Mouse (Mus musculus) limb, embryonic 14.5 days (tissue): Measurements from ENCODE around the gene Arhgef3. TPM values are rescaled to one million over a fixed set of nuclear protein-coding genes. Genes with fewer than 3 reads are reported as not detected.

Experiments used
- ATAC-seq: fragments of 200-750 bp; cut with Nextera tagmentation; 2 replicates; pipeline ENCODE4 v1.8.0; 2017; ENCODE audit warnings: low read depth, moderate number of reproducible peaks, moderate TSS enrichment; ENCODE audit not compliant: low FRiP score
- DNase-seq: peaks from one replicate; pipeline ENCODE4 v3.0.0-alpha.2; 2015; ENCODE audit warnings: low spot score
- H3K27ac ChIP-seq: fragments of 300-500 bp; sonication (generic); replicated peaks from 2 replicates; pipeline ENCODE4 v1.5.1; 2014; ENCODE audit warnings: low read depth, mild to moderate bottlenecking, low read length, moderate library complexity, mixed read lengths
- H3K27me3 ChIP-seq: fragments of 300-500 bp; sonication (generic); 2 replicates; pipeline ENCODE4 v1.6.1; 2014; ENCODE audit warnings: low read length, mixed read lengths; ENCODE audit not compliant: control insufficient read depth, insufficient read depth
- H3K36me3 ChIP-seq: fragments of 300-500 bp; sonication (generic); 2 replicates; pipeline ENCODE4 v1.6.1; 2014; ENCODE audit warnings: mild to moderate bottlenecking, low read length, moderate library complexity, mixed read lengths; ENCODE audit not compliant: control insufficient read depth, insufficient read depth
- H3K4me1 ChIP-seq: fragments of 300-500 bp; sonication (generic); 2 replicates; pipeline ENCODE4 v1.6.1; 2014; ENCODE audit warnings: antibody characterized with exemption, low read length, mixed read lengths; ENCODE audit not compliant: control insufficient read depth, insufficient read depth
- H3K4me2 ChIP-seq: fragments of 300-500 bp; sonication (generic); replicated peaks from 2 replicates; pipeline ENCODE4 v1.6.1; 2014; ENCODE audit warnings: low read depth, mild to moderate bottlenecking, low read length, moderate library complexity; ENCODE audit not compliant: severe bottlenecking
- H3K4me3 ChIP-seq: fragments of 300-500 bp; sonication (generic); replicated peaks from 2 replicates; pipeline ENCODE4 v1.5.1; 2014; ENCODE audit warnings: low read length
- H3K9ac ChIP-seq: fragments of 300-500 bp; sonication (generic); 2 replicates; pipeline ENCODE4 v1.6.1; 2014; ENCODE audit warnings: mild to moderate bottlenecking, low read depth, low read length, moderate library complexity; ENCODE audit not compliant: severe bottlenecking
- H3K9me3 ChIP-seq: fragments of 300-500 bp; sonication (generic); 2 replicates; pipeline ENCODE4 v1.6.1; 2016; ENCODE audit warnings: low read length; ENCODE audit not compliant: control insufficient read depth
- POLR2A ChIP-seq: fragments of 200-500 bp; IDR thresholded peaks from 2 replicates; pipeline ENCODE4 v1.8.0; 2012; ENCODE audit warnings: inconsistent platforms, mild to moderate bottlenecking, moderate library complexity, borderline replicate concordance; ENCODE audit not compliant: insufficient read depth, insufficient read length; ENCODE audit errors: extremely low read depth
- WGBS: fragments of 180-500 bp; shearing (Covaris S2); extraction: QIAGEN DNeasy Blood & Tissue Kit; methylation state at CpG from one replicate; pipeline ENCODE4 v1.1.7; 2014; 5-methylcytosine and 5-hydroxymethylcytosine counted together
- polyA plus RNA-seq, 2 experiments: library from polyadenylated mRNA; depleted of rRNA in 1 of 2; stranded (reverse) in 1 of 2; unstranded in 1 of 2; fragments of >200 nt; fragmentation: Nextera tagmentation in 1 of 2; extraction: Ambion mirVana in 1 of 2; gene quantifications; 2 replicates each; pipeline versions ENCODE4 v1.2.1 to v1.2.3; 2012 to 2014

The Arhgef3 gene
- polyA plus RNA-seq, 2 experiments: 14.3 to 22.5 TPM

DNA sequence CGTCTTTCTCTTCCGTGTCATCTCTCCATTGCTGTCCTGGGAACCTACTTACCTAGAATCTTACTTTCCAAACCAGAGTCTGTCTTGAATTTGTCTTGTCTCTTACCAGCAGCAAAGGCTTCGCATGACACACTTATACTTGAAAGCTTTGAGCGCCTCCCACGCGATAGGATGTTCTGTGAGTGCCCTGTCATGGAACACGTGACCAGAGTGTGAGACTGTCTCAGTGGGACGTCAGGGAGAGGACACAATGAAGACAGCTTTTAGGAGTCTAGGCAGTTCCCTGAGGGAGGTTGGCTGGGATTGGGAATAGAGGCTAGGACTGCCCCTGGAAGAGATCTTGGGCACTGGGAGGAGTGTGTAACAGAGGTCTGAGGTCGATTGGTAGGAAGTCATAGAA, 18.6 kb upstream of the Arhgef3 start:
- Histone ChIP-seq H3K36me3 (peaks cover 84% of the 10 kb centered on the region), H3K4me3 (no peak overlapping the region), H3K9me3 (no peaks in the 10 kb centered on the region), H3K27me3 (no peaks in the 10 kb centered on the region), H3K4me1 (peaks cover 5% of the 10 kb centered on the region; the same call in 1 of the 2 replicates), H3K9ac (no peak overlapping the region), H3K4me2 (no peak overlapping the region), H3K27ac (no peak overlapping the region)
- DNase-seq (no peak), ATAC-seq (no peak)
- no peak for TF ChIP-seq POLR2A
- WGBS: 73% methylated on average over 9 of the region's 9 CpGs

DNA sequence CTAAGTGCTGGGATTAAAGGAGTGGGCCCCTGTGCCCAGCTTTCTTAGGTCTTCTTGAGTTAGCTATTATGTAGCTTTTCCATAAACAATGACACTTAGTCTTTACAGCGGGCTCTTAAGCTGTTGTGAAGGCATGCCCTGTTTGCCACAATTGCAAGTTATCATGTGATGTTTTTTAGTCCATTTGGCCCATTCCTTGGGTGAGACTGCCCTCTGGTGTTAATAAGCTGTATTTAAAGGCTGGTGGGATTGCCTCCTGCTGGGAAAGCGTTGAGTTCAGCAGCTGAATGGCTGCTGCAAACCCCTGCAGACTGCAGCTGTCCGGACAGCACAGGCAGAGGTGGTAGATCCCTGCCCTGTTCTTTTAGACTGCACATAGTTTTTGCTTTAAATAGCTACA, 17.9 kb upstream of the Arhgef3 start:
- Histone ChIP-seq H3K9me3 (no peaks in the 10 kb centered on the region), H3K27me3 (no peaks in the 10 kb centered on the region), H3K9ac (no peak overlapping the region), H3K27ac (no peak overlapping the region), H3K4me2 (no peak overlapping the region), H3K4me1 (peaks cover 6% of the 10 kb centered on the region; the same call in 1 of the 2 replicates), H3K4me3 (no peak overlapping the region), H3K36me3 (peaks cover 88% of the 10 kb centered on the region)
- TF ChIP-seq POLR2A: no peak
- peak; percentile 77 for DNase-seq
- peak; percentile 66; the same call in 1 of the 2 replicates for ATAC-seq
- 22% methylated on average over 3 of the region's 3 CpGs for WGBS

DNA sequence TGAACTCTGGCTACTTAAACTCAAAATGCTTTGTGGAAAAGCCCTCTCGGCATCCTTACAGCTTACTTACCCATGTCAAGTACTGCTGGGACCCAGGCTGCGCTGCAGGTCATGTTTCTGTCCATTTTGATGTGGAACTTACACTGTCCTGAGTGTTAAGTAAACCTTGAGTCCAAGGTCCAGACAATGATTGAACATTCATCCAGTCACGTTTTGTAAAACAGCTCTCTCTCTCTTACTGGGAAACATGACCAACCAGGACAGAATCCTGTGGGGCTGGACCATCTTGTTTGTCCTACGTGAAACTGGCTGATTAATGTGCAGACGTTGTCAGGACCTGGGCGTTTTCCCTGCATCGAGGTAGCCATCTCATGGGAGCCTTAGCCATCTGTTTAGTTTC, 13.0 kb upstream of the Arhgef3 start:
- 61% methylated on average over 7 of the region's 7 CpGs for WGBS
- Histone ChIP-seq H3K9ac (no peak overlapping the region), H3K36me3 (peaks cover 44% of the 10 kb centered on the region), H3K4me2 (no peak overlapping the region), H3K27me3 (no peaks in the 10 kb centered on the region), H3K4me3 (no peak overlapping the region), H3K27ac (0 out of 2 replicates have a peak overlapping the region, but pooled peaks have one; percentile 9), H3K9me3 (no peaks in the 10 kb centered on the region), H3K4me1 (peaks cover 7% of the 10 kb centered on the region; the same call in 1 of the 2 replicates)
- DNase-seq: no peak
- no peak for TF ChIP-seq POLR2A
- no peak for ATAC-seq

DNA sequence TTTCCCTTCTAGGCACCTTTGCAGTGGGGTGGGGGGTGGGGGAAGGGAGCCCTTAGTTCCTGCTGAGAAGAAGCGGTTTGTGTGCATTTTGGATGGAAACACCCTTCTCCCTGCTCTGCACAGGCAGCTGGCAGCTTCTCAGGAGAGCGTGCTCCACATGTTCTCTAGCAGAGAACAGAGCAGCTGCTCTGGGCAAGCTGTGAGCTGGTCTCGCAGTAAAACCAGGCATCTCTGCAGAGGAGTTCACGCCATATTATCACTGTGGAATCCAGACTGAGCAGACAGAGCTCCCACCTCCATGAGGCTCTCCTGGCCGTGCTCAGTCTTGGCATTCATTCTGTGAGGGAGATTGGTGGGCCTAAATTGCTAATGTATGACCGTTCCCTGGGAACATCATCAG, 12.0 kb upstream of the Arhgef3 start:
- H3K4me3 ChIP-seq: no peak overlapping the region
- DNase-seq: no peak
- peaks cover 7% of the 10 kb centered on the region; the same call in 1 of the 2 replicates for H3K4me1 ChIP-seq
- no peaks in the 10 kb centered on the region for H3K27me3 ChIP-seq
- WGBS: 56% methylated on average over 6 of the region's 6 CpGs
- TF ChIP-seq POLR2A: no peak
- H3K9me3 ChIP-seq: no peaks in the 10 kb centered on the region
- no peak overlapping the region for H3K4me2 ChIP-seq
- 0 out of 2 replicates have a peak overlapping the region, but pooled peaks have one; percentile 20 for H3K27ac ChIP-seq
- H3K36me3 ChIP-seq: peaks cover 46% of the 10 kb centered on the region
- ATAC-seq: peak; percentile 54; the same call in 1 of the 2 replicates
- no peak overlapping the region for H3K9ac ChIP-seq

DNA sequence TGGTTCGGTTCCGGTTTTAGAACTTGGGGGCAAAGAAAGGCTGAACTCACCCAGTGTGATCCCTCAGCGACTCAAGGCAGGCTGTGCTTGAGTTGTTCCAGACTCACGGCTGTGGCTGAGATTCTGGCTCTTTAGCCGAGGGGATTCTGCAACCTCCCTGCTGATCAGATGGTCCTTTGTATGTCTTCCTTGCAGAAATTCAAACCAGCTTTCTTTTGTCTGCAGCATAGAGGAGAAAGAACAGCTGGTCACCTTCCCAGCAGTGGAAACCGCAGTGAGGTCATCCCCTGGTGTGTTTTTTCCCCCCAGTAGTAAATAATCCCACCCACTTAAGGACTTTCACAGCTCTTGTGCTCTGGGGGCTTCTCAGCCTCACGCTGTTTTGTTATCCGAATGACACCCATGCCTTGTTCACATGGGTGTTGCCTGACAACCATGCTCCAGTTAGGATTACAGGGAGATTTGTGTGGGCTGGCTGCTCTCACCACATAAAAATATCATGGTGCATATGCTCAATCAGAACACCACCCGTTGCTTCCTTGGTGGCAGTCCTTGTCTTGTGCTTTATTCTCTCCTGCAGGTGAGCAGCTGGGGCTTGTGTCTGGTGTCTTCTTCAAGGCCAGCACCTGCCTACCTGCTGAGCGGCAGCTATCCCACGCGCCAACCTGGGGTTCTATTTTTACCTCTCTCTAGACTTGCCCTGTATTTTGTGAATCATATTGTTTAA, 8.8 kb upstream of the Arhgef3 start:
- Histone ChIP-seq H3K9ac (no peak overlapping the region), H3K27ac (peak overlapping the region; percentile 19; the same call in 1 of the 2 replicates), H3K9me3 (no peaks in the 10 kb centered on the region), H3K4me1 (peaks cover 2% of the 10 kb centered on the region; the same call in 1 of the 2 replicates), H3K4me2 (no peak overlapping the region), H3K4me3 (no peak overlapping the region), H3K36me3 (peaks cover 19% of the 10 kb centered on the region), H3K27me3 (no peaks in the 10 kb centered on the region)
- DNase-seq (peak; percentile 53), ATAC-seq (peak; percentile 31; the same call in 1 of the 2 replicates)
- WGBS: 74% methylated on average over 12 of the region's 12 CpGs
- no peak for TF ChIP-seq POLR2A
